Mouse (Mus musculus) hindbrain, embryonic 15.5 days (tissue): ENCODE measurements at regions not wholly inside any gene's neighbourhood (a gene's known extent, or its start where the extent isn't known, plus 50 kb on each side); places are given as distances from the start of the nearest gene placed in this dataset.

Experiments
- ATAC-seq: fragments of 200-750 bp; cut with Nextera tagmentation; 2 replicates; pipeline ENCODE4 v1.8.0; 2017; ENCODE audit warnings: low read depth, moderate number of reproducible peaks, moderate TSS enrichment; ENCODE audit not compliant: low FRiP score
- H3K27ac ChIP-seq: fragments of 300-500 bp; sonication (generic); replicated peaks from 2 replicates; pipeline ENCODE4 v1.5.1; 2015; ENCODE audit warnings: mild to moderate bottlenecking, inconsistent platforms
- H3K27me3 ChIP-seq: fragments of 300-500 bp; sonication (generic); 2 replicates; pipeline ENCODE4 v1.6.1; 2015; ENCODE audit warnings: control low read depth, inconsistent platforms
- H3K36me3 ChIP-seq: fragments of 300-500 bp; sonication (generic); 2 replicates; pipeline ENCODE4 v1.6.1; 2015; ENCODE audit warnings: control low read depth, inconsistent platforms
- H3K4me1 ChIP-seq: fragments of 300-500 bp; sonication (generic); replicated peaks from 2 replicates; pipeline ENCODE4 v1.6.1; 2015; ENCODE audit warnings: control low read depth, inconsistent platforms
- H3K4me2 ChIP-seq: fragments of 300-500 bp; sonication (generic); 2 replicates; pipeline ENCODE4 v1.6.1; 2015; ENCODE audit warnings: moderate library complexity, mild to moderate bottlenecking, inconsistent platforms
- H3K4me3 ChIP-seq: fragments of 300-500 bp; sonication (generic); 2 replicates; pipeline ENCODE4 v1.5.1; 2015; ENCODE audit warnings: mild to moderate bottlenecking, inconsistent platforms
- H3K9ac ChIP-seq: fragments of 300-500 bp; sonication (generic); 2 replicates; pipeline ENCODE4 v1.6.1; 2015; ENCODE audit warnings: inconsistent platforms
- H3K9me3 ChIP-seq: fragments of 300-500 bp; sonication (generic); 2 replicates; pipeline ENCODE4 v1.6.1; 2016; ENCODE audit warnings: control low read depth, inconsistent platforms
- WGBS: fragments of 180-500 bp; shearing (Covaris S2); methylation state at CpG from one replicate; pipeline ENCODE4 v1.1.7; 2015; 5-methylcytosine and 5-hydroxymethylcytosine counted together

DNA sequence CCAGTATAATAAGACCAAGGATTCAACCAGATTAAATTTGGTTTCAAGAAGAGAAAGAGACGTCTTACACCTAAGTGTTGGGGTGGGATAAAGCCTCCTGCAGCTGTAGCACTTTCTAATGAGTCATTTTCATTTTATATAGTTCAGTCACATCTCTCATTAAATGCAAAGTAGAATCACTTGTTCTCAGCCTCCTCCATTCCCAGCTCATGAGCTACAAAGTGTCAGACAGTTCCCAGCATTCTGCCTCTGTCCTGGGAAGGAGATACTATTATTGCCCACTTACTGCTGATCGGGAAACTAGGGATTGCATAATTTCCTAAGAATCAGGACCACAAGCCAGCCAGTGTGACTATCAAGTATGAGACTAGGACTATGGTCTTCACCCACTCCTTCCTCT lies 158.9 kb downstream of the Tph2 start:
- H3K27me3 ChIP-seq, result no peaks in the 10 kb centered on the region
- H3K4me2 ChIP-seq, result no peak overlapping the region
- WGBS, result 84% methylated on average over 2 of the region's 2 CpGs
- no peak overlapping the region for H3K9ac ChIP-seq
- ATAC-seq, result no peak
- no peaks in the 10 kb centered on the region for H3K36me3 ChIP-seq
- H3K9me3 ChIP-seq, result no peaks in the 10 kb centered on the region
- no peak overlapping the region for H3K27ac ChIP-seq
- H3K4me3 ChIP-seq, result no peak overlapping the region
- H3K4me1 ChIP-seq, result 0 out of 2 replicates have a peak, but pooled peaks cover 3% of the 10 kb centered on the region

DNA sequence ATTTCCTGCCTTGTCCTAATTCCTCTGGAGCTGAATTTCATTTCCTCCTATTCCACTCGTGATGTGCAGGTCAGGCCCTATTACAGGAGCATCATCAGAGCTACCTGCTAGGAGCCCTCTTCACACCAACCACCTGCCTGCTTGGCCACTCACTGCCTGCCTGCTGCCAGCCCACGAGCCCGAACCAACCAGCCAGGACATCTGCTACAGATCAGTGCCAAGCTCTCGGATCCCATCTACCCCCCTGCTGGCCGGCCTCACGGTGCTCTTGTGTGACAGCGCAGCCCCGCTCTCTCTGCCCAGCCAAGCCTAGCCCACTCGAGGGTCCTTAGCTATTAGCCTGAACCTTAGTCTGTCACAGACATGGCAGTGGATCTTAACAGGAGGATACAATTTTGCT lies 165.4 kb downstream of the Tph2 start:
- H3K4me3 ChIP-seq, result no peak overlapping the region
- no peak overlapping the region for H3K27ac ChIP-seq
- 57% methylated on average over 9 of the region's 9 CpGs for WGBS
- H3K4me1 ChIP-seq, result no peaks in the 10 kb centered on the region
- H3K27me3 ChIP-seq, result no peaks in the 10 kb centered on the region
- H3K9me3 ChIP-seq, result no peaks in the 10 kb centered on the region
- ATAC-seq, result peak; percentile 72
- no peaks in the 10 kb centered on the region for H3K36me3 ChIP-seq
- H3K9ac ChIP-seq, result no peak overlapping the region
- no peak overlapping the region for H3K4me2 ChIP-seq

DNA sequence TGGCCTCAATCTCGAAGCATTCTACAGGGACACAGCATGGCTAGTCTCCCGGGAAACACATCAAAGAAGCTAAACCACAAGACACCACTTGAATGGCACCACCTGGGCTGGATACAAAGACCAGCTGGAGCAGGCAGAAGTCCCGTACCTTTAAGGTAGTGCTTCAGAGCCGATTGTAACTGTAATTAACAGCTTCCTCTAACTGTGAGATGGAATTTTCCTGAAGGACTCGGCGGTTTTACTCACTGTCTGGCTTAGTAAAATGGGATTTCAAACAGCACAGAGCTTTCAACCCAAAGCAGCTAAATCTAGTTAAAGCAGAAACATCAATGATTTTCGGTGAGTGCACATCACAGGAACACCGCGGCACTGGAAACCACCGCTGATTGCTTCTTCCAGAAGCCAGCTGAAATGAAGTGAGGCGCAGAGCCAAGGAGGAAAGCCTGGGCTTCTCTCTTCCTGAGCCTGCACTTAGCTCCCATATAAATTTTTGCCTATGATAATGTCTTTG lies 171.3 kb downstream of the Tph2 start:
- Histone ChIP-seq H3K9ac (no peak overlapping the region; the same call in 1 of the 2 replicates), H3K36me3 (no peaks in the 10 kb centered on the region), H3K27me3 (no peaks in the 10 kb centered on the region), H3K27ac (peak overlapping the region; percentile 34), H3K4me3 (peak overlapping the region; percentile 1; the same call in 1 of the 2 replicates), H3K4me1 (peaks cover 14% of the 10 kb centered on the region; the same call in 1 of the 2 replicates), H3K4me2 (peak overlapping the region; percentile 32), H3K9me3 (no peaks in the 10 kb centered on the region)
- peak; percentile 68 for ATAC-seq
- WGBS, result 18% methylated on average over 11 of the region's 11 CpGs

DNA sequence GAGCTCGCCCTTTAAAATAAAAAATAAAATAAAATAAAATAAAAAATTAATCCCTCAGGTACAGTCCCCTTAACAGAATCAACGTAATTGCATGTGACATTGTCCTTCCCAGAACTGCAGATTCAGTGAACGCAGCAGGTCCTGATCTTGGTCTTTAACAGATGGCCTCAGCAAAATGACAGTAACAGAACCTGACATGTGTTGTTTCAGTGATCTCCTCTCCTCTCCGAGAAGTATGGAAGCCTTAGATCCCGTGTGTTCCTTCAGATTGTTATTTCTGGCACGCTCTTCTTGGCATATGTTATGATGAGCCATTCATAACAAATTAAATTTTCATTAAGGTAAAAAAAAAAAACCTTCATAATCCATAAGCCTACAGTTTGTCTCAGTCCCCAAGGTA lies 171.9 kb downstream of the Tph2 start:
- Histone ChIP-seq H3K9ac (no peak overlapping the region), H3K4me2 (peak overlapping the region; percentile 32), H3K36me3 (no peaks in the 10 kb centered on the region), H3K4me1 (peaks cover 14% of the 10 kb centered on the region; the same call in 1 of the 2 replicates), H3K27ac (peak overlapping the region; percentile 34; the same call in 1 of the 2 replicates), H3K9me3 (no peaks in the 10 kb centered on the region), H3K4me3 (no peak overlapping the region), H3K27me3 (no peaks in the 10 kb centered on the region)
- 53% methylated on average over 6 of the region's 6 CpGs for WGBS
- ATAC-seq, result peak; percentile 80

DNA sequence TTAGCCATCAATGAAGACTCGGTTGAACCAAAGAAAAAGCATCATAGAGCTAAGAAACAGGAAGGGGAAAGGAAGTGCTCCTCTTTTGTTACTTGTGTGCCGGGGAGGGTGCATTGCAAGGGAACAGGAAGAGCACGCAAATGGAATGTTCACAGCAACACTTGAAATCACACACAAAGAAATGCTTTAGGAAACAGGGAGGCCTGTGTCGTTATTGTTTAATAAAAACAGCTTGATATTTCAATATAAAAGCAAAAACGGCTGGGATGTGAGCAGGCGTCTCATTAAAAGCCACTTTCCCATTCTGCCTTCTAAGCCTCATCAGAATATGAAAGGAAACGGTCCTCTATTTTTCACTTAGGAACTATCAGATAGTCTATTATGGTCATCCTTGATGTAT lies 172.5 kb downstream of the Tph2 start:
- 38% methylated on average over 7 of the region's 7 CpGs for WGBS
- no peak overlapping the region for H3K9ac ChIP-seq
- no peak overlapping the region; the same call in 1 of the 2 replicates for H3K27ac ChIP-seq

DNA sequence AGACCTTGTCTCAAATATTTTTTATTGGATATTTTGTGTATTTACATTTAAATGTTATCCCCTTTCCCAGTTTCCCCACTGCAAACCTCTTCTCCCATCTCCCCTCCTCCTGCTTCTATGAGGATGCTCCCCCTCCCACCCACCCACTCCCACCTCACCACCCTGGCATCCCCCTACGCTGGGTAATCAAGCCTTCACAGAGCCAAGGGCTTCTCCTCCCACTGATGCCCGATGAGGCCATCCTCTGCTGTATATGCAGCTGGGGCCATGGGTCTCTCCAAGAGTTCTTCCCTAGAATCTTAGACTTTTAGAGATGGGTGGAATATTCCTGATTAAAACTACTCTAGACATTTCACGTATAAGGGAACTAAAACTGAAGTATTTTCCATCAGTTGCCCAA lies 172.9 kb downstream of the Tph2 start:
- no peaks in the 10 kb centered on the region for H3K9me3 ChIP-seq
- no peak overlapping the region for H3K4me3 ChIP-seq
- no peaks in the 10 kb centered on the region for H3K36me3 ChIP-seq
- H3K9ac ChIP-seq, result no peak overlapping the region
- no peak for ATAC-seq
- H3K27ac ChIP-seq, result no peak overlapping the region
- WGBS, result 79% methylated on average over 3 of the region's 3 CpGs
- H3K4me2 ChIP-seq, result no peak overlapping the region
- peaks cover 14% of the 10 kb centered on the region; the same call in 1 of the 2 replicates for H3K4me1 ChIP-seq
- no peaks in the 10 kb centered on the region for H3K27me3 ChIP-seq

More for the DNA sequence above, 172.5 kb downstream of the Tph2 start:
- H3K4me2 ChIP-seq, result no peak overlapping the region
- H3K36me3 ChIP-seq, result no peaks in the 10 kb centered on the region
- H3K9me3 ChIP-seq, result no peaks in the 10 kb centered on the region
- no peaks in the 10 kb centered on the region for H3K27me3 ChIP-seq
- H3K4me3 ChIP-seq, result no peak overlapping the region
- H3K4me1 ChIP-seq, result peaks cover 14% of the 10 kb centered on the region; the same call in 1 of the 2 replicates
- no peak for ATAC-seq

DNA sequence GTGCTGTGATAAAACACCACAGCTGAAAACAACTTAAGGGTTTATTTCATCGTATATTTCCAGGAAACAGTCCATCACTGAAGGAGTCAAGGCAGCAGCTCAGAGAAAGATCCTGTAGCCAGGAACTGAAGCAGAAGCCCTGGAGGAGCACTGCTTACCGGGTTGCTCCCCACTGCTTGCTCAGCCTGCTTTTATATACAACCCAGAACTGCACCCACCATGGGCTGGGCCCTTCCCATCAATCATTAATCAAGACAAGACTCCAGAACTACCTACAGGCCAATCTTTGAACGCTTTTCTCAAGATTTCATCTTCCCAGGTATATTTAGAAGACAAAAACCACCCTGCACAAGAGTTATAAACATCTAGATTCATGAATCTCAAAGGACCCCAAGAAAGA lies 188.4 kb downstream of the Tph2 start:
- H3K27me3 ChIP-seq, result no peaks in the 10 kb centered on the region
- no peak for ATAC-seq
- H3K4me3 ChIP-seq, result no peak overlapping the region
- no peak overlapping the region for H3K4me2 ChIP-seq
- H3K4me1 ChIP-seq, result no peaks in the 10 kb centered on the region
- no peaks in the 10 kb centered on the region for H3K9me3 ChIP-seq
- H3K9ac ChIP-seq, result no peak overlapping the region
- H3K27ac ChIP-seq, result no peak overlapping the region
- no peaks in the 10 kb centered on the region for H3K36me3 ChIP-seq
- WGBS, result 75% methylated on average over 3 of the region's 3 CpGs

DNA sequence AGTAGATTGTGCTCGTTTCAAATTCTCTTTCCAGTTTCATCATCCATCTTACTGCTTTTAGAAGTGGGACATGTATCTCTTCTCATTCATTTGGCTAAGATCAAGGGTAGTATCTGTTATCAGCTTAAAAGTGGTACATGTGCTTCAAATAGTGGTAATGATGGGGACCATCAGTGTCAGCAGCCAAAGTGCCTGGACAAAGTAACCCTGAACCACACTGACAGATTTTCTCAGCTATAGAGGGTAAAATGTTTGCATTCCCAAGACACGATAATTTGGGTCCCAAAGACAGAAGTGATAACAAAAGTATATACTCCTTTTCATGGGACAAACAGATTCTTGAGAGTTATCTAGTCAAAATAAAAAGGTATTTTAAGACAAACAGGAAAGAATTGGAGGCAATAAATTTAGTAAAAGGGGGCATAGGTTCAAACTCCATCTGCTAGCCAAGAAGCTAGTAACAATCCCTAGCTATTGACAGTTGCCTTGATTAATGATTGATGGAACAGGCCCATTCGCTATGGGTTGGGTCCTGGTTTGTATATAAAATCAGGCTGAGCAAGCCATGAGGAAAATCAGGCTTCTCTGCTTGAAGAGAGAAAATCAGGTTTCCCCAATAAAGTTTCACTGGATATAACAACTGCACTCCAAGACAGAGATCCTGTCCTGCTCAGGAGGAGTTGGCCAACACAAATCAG lies 189.5 kb downstream of the Tph2 start:
- Histone ChIP-seq H3K27ac (no peak overlapping the region), H3K9me3 (no peaks in the 10 kb centered on the region), H3K27me3 (no peaks in the 10 kb centered on the region), H3K4me3 (no peak overlapping the region), H3K36me3 (no peaks in the 10 kb centered on the region), H3K9ac (no peak overlapping the region), H3K4me2 (no peak overlapping the region), H3K4me1 (no peaks in the 10 kb centered on the region)
- no peak for ATAC-seq
- 82% methylated on average over 3 of the region's 3 CpGs for WGBS

DNA sequence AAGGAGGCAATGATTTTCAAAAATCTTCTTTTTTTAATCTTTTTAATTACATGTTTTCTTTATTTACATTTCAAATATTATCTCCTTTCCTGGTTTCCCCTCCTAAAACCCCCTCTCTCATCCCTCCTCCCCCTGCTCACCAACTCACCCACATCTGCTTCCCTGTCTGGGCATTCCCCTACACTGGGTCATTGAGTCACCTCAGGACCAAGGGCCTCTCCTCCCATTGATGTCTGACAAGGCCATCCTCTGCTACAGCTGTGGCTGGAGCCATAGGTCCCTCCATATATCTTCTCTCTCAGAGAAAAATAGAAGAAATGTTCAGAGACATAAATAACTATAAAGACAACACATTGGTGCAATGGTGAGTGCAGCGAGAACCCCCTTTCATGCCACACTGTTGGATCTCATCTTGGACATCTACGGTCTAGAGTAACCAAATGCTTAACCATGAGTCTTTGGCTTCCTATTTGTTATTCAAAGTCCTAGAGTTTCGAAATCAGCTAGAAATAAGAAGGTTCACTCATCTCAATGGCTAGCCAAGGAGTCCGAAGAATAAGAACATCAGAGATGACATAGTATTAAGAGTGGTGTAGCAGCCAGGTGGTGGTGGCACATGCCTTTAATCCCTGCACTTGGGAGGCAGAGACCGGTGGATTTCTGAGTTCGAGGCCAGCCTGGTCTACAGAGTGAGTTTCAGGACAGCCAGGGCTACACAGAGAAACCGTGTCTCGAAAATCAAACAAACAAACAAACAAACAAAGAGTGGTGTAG lies 186.5 kb upstream of the Trhde start:
- ATAC-seq, result no peak
- H3K27ac ChIP-seq, result no peak overlapping the region
- no peaks in the 10 kb centered on the region for H3K4me1 ChIP-seq
- H3K36me3 ChIP-seq, result no peaks in the 10 kb centered on the region
- no peak overlapping the region for H3K4me2 ChIP-seq
- no peak overlapping the region for H3K4me3 ChIP-seq
- 88% methylated on average over 8 of the region's 8 CpGs for WGBS
- H3K27me3 ChIP-seq, result no peaks in the 10 kb centered on the region
- H3K9me3 ChIP-seq, result no peaks in the 10 kb centered on the region
- H3K9ac ChIP-seq, result no peak overlapping the region

DNA sequence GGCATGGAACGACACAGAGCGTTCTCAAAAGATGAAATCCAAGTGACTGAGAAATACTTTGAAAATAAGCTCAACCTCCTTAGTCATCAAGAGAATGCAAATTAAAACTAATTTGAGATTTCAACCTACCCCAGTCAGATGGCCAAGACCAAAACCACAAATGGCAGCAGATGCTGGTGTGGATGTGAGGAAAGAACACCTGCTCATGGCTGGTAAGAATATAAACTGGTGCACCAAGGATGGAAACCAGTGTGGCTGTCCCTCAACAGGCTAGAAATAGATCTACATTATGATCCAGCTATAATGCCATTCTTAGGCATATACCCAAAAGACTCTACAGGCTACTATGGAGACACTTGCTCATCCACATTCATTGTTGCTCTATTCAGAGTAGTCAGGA lies 170.3 kb upstream of the Trhde start:
- Histone ChIP-seq H3K4me1 (no peaks in the 10 kb centered on the region), H3K36me3 (no peaks in the 10 kb centered on the region), H3K4me2 (no peak overlapping the region), H3K9ac (no peak overlapping the region), H3K9me3 (no peaks in the 10 kb centered on the region), H3K4me3 (no peak overlapping the region), H3K27ac (no peak overlapping the region), H3K27me3 (no peaks in the 10 kb centered on the region)
- 95% methylated on average over 2 of the region's 2 CpGs for WGBS
- no peak for ATAC-seq

DNA sequence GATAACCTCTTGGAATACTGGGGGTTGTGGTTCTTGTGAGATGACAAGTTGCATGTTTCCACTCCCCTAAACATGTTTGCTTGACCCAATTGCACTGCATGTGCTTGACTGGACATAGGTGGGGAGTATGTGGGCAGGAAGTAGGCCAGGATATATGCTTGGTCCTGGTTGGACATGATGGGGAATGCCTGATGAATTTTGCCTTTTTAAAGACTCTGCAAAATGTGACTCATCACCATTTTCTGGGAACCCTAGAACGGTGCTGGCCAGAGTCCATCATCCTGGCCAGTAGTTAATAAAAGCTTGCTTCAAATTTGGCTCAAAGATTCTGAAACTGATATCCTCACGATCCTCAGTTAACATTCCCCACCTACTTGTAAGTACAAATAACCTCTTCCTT lies 161.5 kb upstream of the Trhde start:
- no peak overlapping the region for H3K27ac ChIP-seq
- 87% methylated on average over 2 of the region's 2 CpGs for WGBS
- ATAC-seq, result no peak

DNA sequence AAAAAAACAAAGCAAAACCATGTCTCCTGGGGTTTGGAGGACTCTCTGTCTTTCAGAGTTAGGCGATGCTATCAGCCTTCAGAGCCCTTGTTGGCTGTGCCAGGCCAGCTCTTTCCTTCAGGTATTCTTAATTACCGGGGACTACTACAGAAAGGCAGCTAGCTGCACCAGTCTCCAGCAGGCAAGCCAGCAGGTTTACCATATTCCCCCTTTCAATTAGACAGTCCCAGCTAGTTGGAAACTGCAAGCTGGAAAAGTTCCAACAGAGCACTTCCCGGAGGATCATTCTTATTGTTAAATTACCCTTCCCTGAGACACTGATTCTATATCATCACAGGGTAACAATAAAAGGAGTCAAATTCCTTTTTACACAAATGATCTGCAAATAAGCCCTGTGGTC lies 155.8 kb upstream of the Trhde start:
- Histone ChIP-seq H3K27ac (no peak overlapping the region), H3K4me1 (no peaks in the 10 kb centered on the region), H3K36me3 (no peaks in the 10 kb centered on the region), H3K9me3 (no peaks in the 10 kb centered on the region), H3K4me3 (no peak overlapping the region), H3K27me3 (no peaks in the 10 kb centered on the region), H3K9ac (no peak overlapping the region), H3K4me2 (no peak overlapping the region)
- ATAC-seq, result no peak
- 24% methylated on average over 3 of the region's 3 CpGs for WGBS

More for the DNA sequence above, 161.5 kb upstream of the Trhde start:
- H3K4me1 ChIP-seq, result no peaks in the 10 kb centered on the region
- H3K9ac ChIP-seq, result no peak overlapping the region
- no peak overlapping the region for H3K4me3 ChIP-seq
- H3K4me2 ChIP-seq, result no peak overlapping the region
- H3K27me3 ChIP-seq, result no peaks in the 10 kb centered on the region
- H3K36me3 ChIP-seq, result no peaks in the 10 kb centered on the region
- no peaks in the 10 kb centered on the region for H3K9me3 ChIP-seq
